Mouse (Mus musculus) right cerebral cortex, postnatal 36 days (tissue): ENCODE results near the gene Mpzl1.
"Not testable (repeated sequence)": the region's sequence is repeated elsewhere in the genome, so short reads cannot be mapped to it uniquely, and the experiment has no call there.

Source experiments
- DNase-seq, 2 experiments: peaks; one replicate each; pipeline ENCODE4 v3.0.0; 2022; ENCODE audit warnings: low spot score in 2 of 2, mixed read lengths in 1 of 2

Mpzl1 gene

GRCm38 (mm10) chr1:165634151-165634884 is at the start of gene Mpzl1:
TSS of gene Mpzl1 (minus strand) at chr1:165634538.
- peak; percentile 97 to 98 for DNase-seq

- DNase-seq = no peak
Measured at GRCm38 (mm10) chr1:165682056-165682853, 47.9 kb upstream of the Mpzl1 start.

- no peak for DNase-seq
Measured at GRCm38 (mm10) chr1:165681045-165681794, 46.9 kb upstream of the Mpzl1 start.

GRCm38 (mm10) chr1:165680086-165680485 is 45.7 kb upstream of the Mpzl1 start:
- not testable (repeated sequence) for DNase-seq

- DNase-seq = no peak
Measured at GRCm38 (mm10) chr1:165679618-165679997, 45.3 kb upstream of the Mpzl1 start.

GRCm38 (mm10) chr1:165678861-165679617 is 44.7 kb upstream of the Mpzl1 start:
- no peak for DNase-seq

GRCm38 (mm10) chr1:165677558-165677957 is 43.2 kb upstream of the Mpzl1 start:
- no peak for DNase-seq

GRCm38 (mm10) chr1:165676993-165677392 is 42.7 kb upstream of the Mpzl1 start:
- no peak for DNase-seq

GRCm38 (mm10) chr1:165675167-165675566 is 40.8 kb upstream of the Mpzl1 start:
- DNase-seq = no peak

- no peak for DNase-seq
Measured at GRCm38 (mm10) chr1:165672355-165672754, 38.0 kb upstream of the Mpzl1 start.

GRCm38 (mm10) chr1:165670056-165670455 is 35.7 kb upstream of the Mpzl1 start:
- DNase-seq = no peak

GRCm38 (mm10) chr1:165668904-165669303 is 34.6 kb upstream of the Mpzl1 start:
- no peak for DNase-seq

- no peak for DNase-seq
Measured at GRCm38 (mm10) chr1:165667380-165667779, 33.0 kb upstream of the Mpzl1 start.

- DNase-seq = no peak
Measured at GRCm38 (mm10) chr1:165666944-165667343, 32.6 kb upstream of the Mpzl1 start.

- DNase-seq = no peak
Measured at GRCm38 (mm10) chr1:165665758-165666157, 31.4 kb upstream of the Mpzl1 start.

- no peak for DNase-seq
Measured at GRCm38 (mm10) chr1:165663277-165663676, 28.9 kb upstream of the Mpzl1 start.

GRCm38 (mm10) chr1:165662426-165663192 is 28.3 kb upstream of the Mpzl1 start:
- DNase-seq = no peak

GRCm38 (mm10) chr1:165661725-165662124 is 27.4 kb upstream of the Mpzl1 start:
- no peak for DNase-seq

- no peak for DNase-seq
Measured at GRCm38 (mm10) chr1:165661191-165661590, 26.9 kb upstream of the Mpzl1 start.

- peak in 1 of 2 experiments; percentile 24 for DNase-seq
Measured at GRCm38 (mm10) chr1:165660774-165661173, 26.4 kb upstream of the Mpzl1 start.

- DNase-seq = peak; percentile 59 to 66
Measured at GRCm38 (mm10) chr1:165658602-165659001, 24.3 kb upstream of the Mpzl1 start.
